In genomic region chr11:53615575-53615974, GRCm38 (mm10) we compare ENCODE assay signal across 1 mouse cellular context.
TF ChIP-seq lines count a peak whose summit lies in the region.

No protein-coding gene starts in this region.

TF ChIP-seq in MEL, 35 proteins besides CTCF, POLR2A, EP300 and RAD21 (continued from another document):
- TF ChIP-seq SIN3A (IDR thresholded peaks at IDR 0.05; ENCODE audit: low read length) (peak; percentile 13; the same call in 1 of the 2 replicates), MXI1 (IDR thresholded peaks at IDR 0.05; ENCODE audit: low read depth, low read length) (peak; percentile 53), TAL1 (IDR thresholded peaks at IDR 0.05; ENCODE audit: low read length) (no peak), MAX (IDR thresholded peaks at IDR 0.05; ENCODE audit: low read length) (peak; percentile 39; the same call in 1 of the 2 replicates)
